Mouse (Mus musculus): ENCODE results near the gene Vwa5b2. TPM values are rescaled to one million over a fixed set of nuclear protein-coding genes. Genes with fewer than 3 reads are reported as not detected.

Gene Vwa5b2
- total RNA-seq (2023), result under 1 TPM in 1 of 2 experiments, not detected in 1; 0.27 TPM

DNA sequence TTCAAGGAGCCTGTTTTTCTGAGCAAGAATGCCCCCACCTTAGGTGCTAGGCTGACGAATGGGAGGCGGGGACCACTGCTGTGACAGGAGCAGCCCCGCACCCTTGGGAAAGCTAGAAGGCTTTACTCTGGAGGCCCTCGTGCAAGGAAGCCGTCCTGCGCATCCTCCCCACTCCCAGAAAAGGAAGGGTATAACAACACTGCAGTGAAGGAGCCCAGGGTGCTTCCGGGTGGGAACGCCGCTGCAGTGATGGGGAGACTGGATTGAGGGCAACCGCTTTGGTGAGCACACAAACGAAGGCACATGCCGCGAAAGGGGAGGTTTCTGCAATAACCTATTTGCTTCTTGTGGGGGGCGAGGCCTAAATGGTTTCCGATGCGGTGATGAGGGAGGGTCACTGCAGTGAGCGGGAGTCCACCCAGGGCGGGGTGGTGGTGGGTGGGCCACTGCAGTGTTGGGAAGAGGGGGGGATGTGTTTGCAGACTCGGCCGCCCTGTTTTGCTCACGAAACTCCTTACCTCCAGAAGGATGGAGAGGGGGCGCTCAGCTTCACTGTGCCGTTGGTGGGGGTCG is at the start of gene Vwa5b2:
Gene Vwa5b2, plus strand, starts transcription at position 106 of the 573 bp plus-strand sequence.

DNA sequence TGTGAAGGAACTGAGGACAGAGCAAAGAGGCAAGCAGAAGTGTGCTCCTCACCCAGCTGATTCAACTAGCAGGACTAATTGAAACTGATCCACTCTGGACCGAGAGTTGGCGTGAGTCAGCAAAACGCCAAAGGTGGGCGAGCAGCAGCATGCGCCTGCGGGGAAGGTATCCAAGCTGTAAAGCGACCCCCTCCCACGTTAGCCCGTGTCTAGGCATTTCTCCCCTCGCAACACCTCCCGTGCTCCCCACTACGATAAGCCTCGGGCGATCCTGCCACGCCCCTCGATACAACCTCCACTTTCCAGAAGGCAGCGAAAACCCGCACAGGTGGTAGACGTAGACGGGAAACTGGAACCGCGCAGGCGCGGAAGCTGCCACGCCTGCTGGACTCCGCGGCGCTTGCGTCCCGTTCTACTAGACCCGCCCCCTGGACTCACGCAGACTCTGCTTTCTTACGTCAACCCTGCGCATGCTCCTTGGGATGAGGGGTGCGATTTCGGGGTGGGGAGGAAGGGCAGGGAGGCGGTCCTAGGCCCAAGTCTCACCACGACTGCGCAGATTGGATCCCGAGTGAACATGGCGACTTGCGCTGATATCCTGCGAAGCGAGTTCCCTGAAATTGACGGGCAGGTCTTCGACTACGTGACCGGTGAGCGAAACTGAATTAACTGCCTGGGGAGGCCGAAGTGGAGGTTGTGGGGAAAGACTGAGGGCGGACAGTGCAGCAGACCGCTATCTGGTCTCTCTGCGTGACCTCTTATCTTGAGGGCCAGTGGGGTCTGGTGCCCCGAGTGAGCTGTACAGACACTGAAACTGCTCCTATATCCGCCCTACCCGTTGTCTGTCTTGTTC is 40.9 kb upstream of the Vwa5b2 start, which contains the start of gene Abcf3:
Gene Abcf3, plus strand, starts transcription at position 482 of the 853 bp plus-strand sequence.

DNA sequence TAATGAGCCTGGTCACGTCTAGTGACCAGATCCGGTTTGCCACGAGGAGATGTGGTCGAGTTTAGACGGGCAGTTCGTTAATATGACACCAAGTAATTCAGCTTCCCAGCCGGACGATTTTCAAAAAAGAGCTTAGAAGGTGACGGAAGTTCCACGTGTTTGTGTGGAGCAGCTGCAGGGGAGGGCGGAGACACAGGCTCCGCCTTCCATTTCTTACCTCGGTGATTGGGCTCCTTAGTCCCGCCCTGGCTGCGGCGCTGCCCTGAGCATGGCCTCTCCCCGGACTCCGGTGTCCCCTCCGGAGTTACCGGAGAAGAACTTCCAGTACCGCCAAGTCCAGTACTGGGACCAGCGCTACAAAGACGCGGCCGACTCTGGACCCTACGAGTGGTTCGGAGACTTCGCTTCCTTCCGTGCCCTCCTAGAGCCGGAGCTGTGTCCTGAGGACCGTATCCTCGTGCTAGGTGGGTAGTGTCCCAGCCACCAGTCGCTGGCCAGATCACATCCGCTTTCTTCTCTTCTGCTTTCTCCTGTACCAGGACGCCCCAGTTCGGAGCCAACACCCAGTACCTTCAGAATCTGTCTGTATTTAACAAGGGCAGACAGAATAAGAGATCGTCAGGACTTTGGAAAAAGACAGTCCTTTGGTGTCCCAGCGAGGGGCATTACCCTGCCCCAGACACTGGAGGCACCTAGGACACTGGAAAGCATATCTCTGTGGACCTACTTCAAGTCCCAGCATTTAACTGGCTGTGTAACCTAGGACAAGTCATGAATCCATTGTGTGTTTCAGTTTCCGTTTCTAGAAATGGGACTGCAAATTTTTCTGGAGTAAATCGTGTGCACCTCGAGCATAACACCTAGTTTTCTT is 22.3 kb downstream of the Vwa5b2 start, which contains the start of the genes Eef1akmt4, Gm49333 and Alg3:
Gene Eef1akmt4, plus strand, starts transcription at position 237 of the 871 bp plus-strand sequence.
Gene Gm49333, plus strand, starts transcription at position 254 of the 871 bp plus-strand sequence.
Gene Alg3, minus strand, starts transcription at position 379 of the 871 bp plus-strand sequence.

DNA sequence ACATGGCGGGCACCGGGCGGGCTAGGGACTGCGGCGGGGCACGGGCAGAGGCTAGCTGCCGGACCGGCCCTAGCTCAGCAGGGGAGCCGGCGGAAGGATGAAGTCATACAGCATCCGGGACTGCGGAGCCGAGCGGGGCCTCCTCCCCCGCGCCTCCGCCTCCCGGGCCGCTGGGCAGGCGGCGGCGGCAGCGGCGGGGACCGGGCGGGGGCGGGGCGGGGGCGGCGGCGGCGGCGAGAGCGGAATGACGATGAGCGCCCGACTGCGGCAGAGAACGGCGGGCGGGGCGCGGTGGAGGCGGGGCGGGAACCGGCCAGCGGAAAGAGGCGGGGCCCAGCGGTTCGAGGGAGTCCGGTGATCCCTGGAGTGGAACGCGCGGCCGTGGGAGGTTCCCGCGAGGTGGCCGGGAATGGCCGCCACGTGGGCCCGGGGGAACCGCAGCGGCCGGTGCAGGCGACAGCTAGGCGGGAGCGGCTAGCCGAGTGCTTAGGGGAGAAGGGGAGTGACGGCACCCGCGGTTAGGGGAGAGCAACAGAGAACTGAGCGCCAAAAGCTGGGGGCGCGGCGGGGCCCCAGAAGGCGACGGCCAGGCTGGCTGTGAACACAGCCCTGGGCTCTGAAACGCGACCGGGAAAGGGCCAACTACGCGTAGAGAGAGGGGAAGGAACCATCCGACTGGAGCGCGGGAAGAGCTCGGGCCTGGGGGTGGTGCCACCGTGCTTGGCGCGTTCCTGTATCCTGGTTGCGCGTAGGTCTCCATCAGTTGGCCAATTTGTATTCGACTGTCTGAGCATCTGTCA is 32.1 kb downstream of the Vwa5b2 start, which contains the start of gene Camk2n2:
Gene Camk2n2, minus strand, starts transcription at position 97 of the 800 bp plus-strand sequence.

DNA sequence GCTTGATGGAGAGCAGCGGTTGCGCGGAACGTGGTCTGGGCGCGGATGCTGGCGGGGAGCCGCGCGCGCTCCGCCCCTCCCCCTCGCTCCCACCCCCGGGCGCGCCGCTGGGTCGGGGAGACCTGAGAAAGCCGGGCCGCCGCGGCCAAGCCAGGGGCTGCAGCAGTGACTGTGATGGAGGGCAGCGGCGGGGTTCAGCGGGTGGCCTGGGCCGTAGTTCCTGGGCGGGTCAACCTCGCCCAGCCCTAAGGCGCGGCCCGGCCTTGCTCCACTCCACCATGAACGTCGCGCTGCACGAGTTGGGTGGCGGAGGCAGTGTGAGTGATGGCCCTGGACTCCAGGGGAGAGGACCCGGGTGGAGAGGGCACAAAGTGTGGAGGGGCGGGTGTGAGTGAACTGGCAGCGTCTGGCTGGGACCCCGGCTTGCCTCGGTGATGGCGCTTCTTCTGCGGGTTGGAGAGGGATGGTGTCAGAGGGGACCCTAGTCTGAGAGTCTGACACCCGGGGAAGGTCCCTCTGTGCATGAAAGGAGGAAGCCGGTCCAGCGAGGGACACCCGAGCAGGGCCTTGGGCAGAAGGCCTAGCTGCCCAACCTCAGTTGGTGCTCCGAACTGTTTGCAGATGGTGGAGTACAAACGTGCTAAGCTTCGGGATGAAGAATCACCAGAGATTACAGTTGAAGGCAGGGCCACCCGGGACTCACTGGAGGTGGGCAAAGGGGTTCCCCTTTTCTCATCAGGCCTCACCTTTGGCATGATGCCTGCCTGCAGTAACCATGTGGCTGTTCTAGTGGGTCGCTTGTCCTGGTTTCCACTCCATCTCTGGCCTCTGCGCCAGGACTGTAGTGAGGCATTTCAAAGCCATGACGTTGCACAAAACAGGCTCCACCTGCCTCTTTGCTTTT is 40.7 kb downstream of the Vwa5b2 start, which contains the start of gene Ece2:
Gene Ece2, plus strand, starts transcription at position 98 of the 904 bp plus-strand sequence.

DNA sequence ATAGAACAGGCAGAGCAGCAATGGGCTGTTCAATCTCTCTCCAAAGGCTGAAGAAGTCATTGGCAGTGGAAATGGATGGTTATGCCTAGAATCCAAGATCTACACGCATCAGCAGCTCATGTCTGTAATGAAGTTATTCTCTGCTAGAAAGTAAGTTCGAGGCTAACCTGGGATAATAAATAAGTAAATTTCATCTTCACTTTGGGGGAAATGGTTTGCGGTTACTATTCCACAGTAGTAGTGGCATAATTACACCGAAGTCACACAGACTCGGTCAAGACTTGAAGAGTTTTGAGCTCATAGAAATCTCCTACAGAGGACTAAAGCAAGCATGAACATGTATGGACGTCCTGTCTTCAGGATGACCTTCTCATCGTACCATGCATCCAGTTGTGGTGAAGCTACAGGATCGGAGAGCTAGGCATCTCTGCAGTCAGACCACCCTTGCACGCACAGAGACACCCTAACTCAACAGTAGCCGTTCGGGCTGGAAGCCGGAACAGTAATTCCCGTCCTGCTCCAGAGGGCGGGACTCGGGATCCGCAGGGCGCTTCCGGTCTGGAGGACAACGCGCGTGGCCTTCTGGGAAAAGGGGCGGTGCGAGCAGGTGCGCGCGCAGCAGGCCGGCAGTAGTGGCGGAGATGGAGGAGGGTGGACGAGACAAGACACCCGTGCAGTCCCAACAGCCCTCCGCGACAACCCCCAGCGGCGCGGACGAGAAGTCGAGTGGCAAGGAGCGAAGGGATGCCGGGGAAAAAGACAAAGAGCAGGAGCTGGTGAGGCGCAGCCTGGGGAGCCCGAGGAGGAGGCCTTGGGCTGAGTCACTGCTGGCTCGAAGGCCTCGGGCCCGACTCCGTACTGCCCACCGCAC is 62.0 kb downstream of the Vwa5b2 start, which contains the start of gene Psmd2:
Gene Psmd2, plus strand, starts transcription at position 577 of the 871 bp plus-strand sequence.

Other genes with a start within 250 kb of the Vwa5b2 start
- 10 to 100 TPM; 26.9 to 35.2 TPM for gene Abcc5, start 163.1 kb upstream of the Vwa5b2 start, total RNA-seq (2023)
- 10 to 100 TPM; 45.2 to 48.4 TPM for gene Eif2b5, start 90.7 kb upstream of the Vwa5b2 start, total RNA-seq (2023)
- 10 to 100 TPM; 44.6 to 48.6 TPM for gene Dvl3, start 72.5 kb upstream of the Vwa5b2 start, total RNA-seq (2023)
- gene Ap2m1, start 54.0 kb upstream of the Vwa5b2 start, total RNA-seq (2023), result 100 to 1,000 TPM; 196 to 208 TPM
- gene Abcf3, start 40.9 kb upstream of the Vwa5b2 start, total RNA-seq (2023), result 100 to 1,000 TPM; 121 to 127 TPM
- 1 to 10 TPM; 3.9 to 4.0 TPM for gene Eef1akmt4, start 22.1 kb downstream of the Vwa5b2 start, total RNA-seq (2023)
- not detected for gene Gm49333, start 22.1 kb downstream of the Vwa5b2 start, total RNA-seq (2023)
- 10 to 100 TPM; 10.9 to 13.9 TPM for gene Alg3, start 22.3 kb downstream of the Vwa5b2 start, total RNA-seq (2023)
- not detected for gene Camk2n2, start 31.8 kb downstream of the Vwa5b2 start, total RNA-seq (2023)
- gene Ece2, start 40.4 kb downstream of the Vwa5b2 start, total RNA-seq (2023), result not detected
- 100 to 1,000 TPM; 113 to 130 TPM for gene Psmd2, start 62.2 kb downstream of the Vwa5b2 start, total RNA-seq (2023)
- 100 to 1,000 TPM; 321 to 333 TPM for gene Eif4g1, start 78.8 kb downstream of the Vwa5b2 start, total RNA-seq (2023)
- gene Fam131a, start 103.8 kb downstream of the Vwa5b2 start, total RNA-seq (2023), result 1 to 10 TPM; 1.2 to 4.0 TPM
- gene Polr2h, start 128.2 kb downstream of the Vwa5b2 start, total RNA-seq (2023), result 10 to 100 TPM; 12.8 to 16.9 TPM
- 1 to 10 TPM; 3.5 to 3.9 TPM for gene Clcn2, start 128.3 kb downstream of the Vwa5b2 start, total RNA-seq (2023)
- not detected for gene Chrd, start 143.7 kb downstream of the Vwa5b2 start, total RNA-seq (2023)
- not detected for gene Thpo, start 145.0 kb downstream of the Vwa5b2 start, total RNA-seq (2023)

Data from B cell, adult 67 days (primary cell).